Mouse (Mus musculus): Measurements from ENCODE around the gene Cldnd2. TPM values are rescaled to one million over a fixed set of nuclear protein-coding genes. Genes with fewer than 3 reads are reported as not detected.

Gene Cldnd2
- polyA plus RNA-seq, 1 experiment from 2014 or later = not detected

GRCm38 (mm10) chr7:43452609-43453008, 12.0 kb downstream of the Cldnd2 start:
- no peak overlapping the region for H3K9ac ChIP-seq (replicated peaks; ENCODE audit: low read depth, low read length)
- no peak overlapping the region for H3K4me3 ChIP-seq (ENCODE audit: low read depth, low read length)
- peaks cover 21% of the 10 kb centered on the region for H3K36me3 ChIP-seq (ENCODE audit: control insufficient read depth, insufficient read depth, low read length)
- H3K4me2 ChIP-seq (replicated peaks; ENCODE audit: low read depth, low read length) = no peak overlapping the region
- H3K4me1 ChIP-seq (ENCODE audit: control insufficient read depth, insufficient read depth, low read length) = no peaks in the 10 kb centered on the region
- 35% methylated on average over 4 of the region's 4 CpGs for WGBS
- ATAC-seq (ENCODE audit: insufficient number of reproducible peaks, insufficient read depth, low FRiP score, low read depth) = no peak
- H3K9me3 ChIP-seq (ENCODE audit: control insufficient read depth, low read depth, low read length) = no peaks in the 10 kb centered on the region
- H3K27me3 ChIP-seq (ENCODE audit: control insufficient read depth, insufficient read depth, low read length) = no peaks in the 10 kb centered on the region
- H3K27ac ChIP-seq (ENCODE audit: low read length) = no peak overlapping the region

- 85% methylated on average over 14 of the region's 14 CpGs for WGBS
- no peak overlapping the region for H3K4me3 ChIP-seq (ENCODE audit: low read depth, low read length)
- no peaks in the 10 kb centered on the region for H3K27me3 ChIP-seq (ENCODE audit: control insufficient read depth, insufficient read depth, low read length)
- no peak overlapping the region for H3K9ac ChIP-seq (replicated peaks; ENCODE audit: low read depth, low read length)
- H3K9me3 ChIP-seq (ENCODE audit: control insufficient read depth, low read depth, low read length) = no peaks in the 10 kb centered on the region
- no peaks in the 10 kb centered on the region for H3K4me1 ChIP-seq (ENCODE audit: control insufficient read depth, insufficient read depth, low read length)
- H3K27ac ChIP-seq (ENCODE audit: low read length) = no peak overlapping the region
- no peak for ATAC-seq (ENCODE audit: insufficient number of reproducible peaks, insufficient read depth, low FRiP score, low read depth)
- peaks cover 21% of the 10 kb centered on the region for H3K36me3 ChIP-seq (ENCODE audit: control insufficient read depth, insufficient read depth, low read length)
- no peak overlapping the region for H3K4me2 ChIP-seq (replicated peaks; ENCODE audit: low read depth, low read length)
These were observed 13.2 kb downstream of the Cldnd2 start for GRCm38 (mm10) chr7:43453599-43454355.

GRCm38 (mm10) chr7:43454371-43454770, 13.8 kb downstream of the Cldnd2 start:
- H3K4me1 ChIP-seq (ENCODE audit: control insufficient read depth, insufficient read depth, low read length) = no peaks in the 10 kb centered on the region
- H3K9me3 ChIP-seq (ENCODE audit: control insufficient read depth, low read depth, low read length) = no peaks in the 10 kb centered on the region
- H3K9ac ChIP-seq (replicated peaks; ENCODE audit: low read depth, low read length) = no peak overlapping the region
- peaks cover 21% of the 10 kb centered on the region for H3K36me3 ChIP-seq (ENCODE audit: control insufficient read depth, insufficient read depth, low read length)
- WGBS = 87% methylated on average over 6 of the region's 6 CpGs
- H3K4me3 ChIP-seq (ENCODE audit: low read depth, low read length) = no peak overlapping the region
- H3K4me2 ChIP-seq (replicated peaks; ENCODE audit: low read depth, low read length) = no peak overlapping the region
- H3K27ac ChIP-seq (ENCODE audit: low read length) = no peak overlapping the region
- ATAC-seq (ENCODE audit: insufficient number of reproducible peaks, insufficient read depth, low FRiP score, low read depth) = no peak
- H3K27me3 ChIP-seq (ENCODE audit: control insufficient read depth, insufficient read depth, low read length) = no peaks in the 10 kb centered on the region

GRCm38 (mm10) chr7:43462851-43463250, 22.3 kb downstream of the Cldnd2 start, which contains the start of gene Vsig10l:
Vsig10l (plus strand) TSS chr7:43463151.
- no peak for ATAC-seq (ENCODE audit: insufficient number of reproducible peaks, insufficient read depth, low FRiP score, low read depth)
- Histone ChIP-seq H3K4me3 (ENCODE audit: low read depth, low read length) (no peak within 1 kb of the TSS), H3K27ac (ENCODE audit: low read length) (no peak within 1 kb of the TSS), H3K27me3 (ENCODE audit: control insufficient read depth, insufficient read depth, low read length) (no peaks in the 10 kb centered on the region), H3K36me3 (ENCODE audit: control insufficient read depth, insufficient read depth, low read length) (no peaks in the 10 kb centered on the region), H3K9ac (replicated peaks; ENCODE audit: low read depth, low read length) (no peak within 1 kb of the TSS), H3K9me3 (ENCODE audit: control insufficient read depth, low read depth, low read length) (no peaks in the 10 kb centered on the region), H3K4me1 (ENCODE audit: control insufficient read depth, insufficient read depth, low read length) (no peaks in the 10 kb centered on the region), H3K4me2 (replicated peaks; ENCODE audit: low read depth, low read length) (no peak within 1 kb of the TSS)
- 63% methylated on average over 4 of the region's 4 CpGs for WGBS

GRCm38 (mm10) chr7:43463976-43464375, 23.4 kb downstream of the Cldnd2 start:
- no peak overlapping the region for H3K4me2 ChIP-seq (replicated peaks; ENCODE audit: low read depth, low read length)
- no peak overlapping the region for H3K27ac ChIP-seq (ENCODE audit: low read length)
- 76% methylated on average over 7 of the region's 7 CpGs for WGBS
- H3K36me3 ChIP-seq (ENCODE audit: control insufficient read depth, insufficient read depth, low read length) = no peaks in the 10 kb centered on the region
- no peak overlapping the region for H3K9ac ChIP-seq (replicated peaks; ENCODE audit: low read depth, low read length)
- no peak overlapping the region for H3K4me3 ChIP-seq (ENCODE audit: low read depth, low read length)
- no peaks in the 10 kb centered on the region for H3K27me3 ChIP-seq (ENCODE audit: control insufficient read depth, insufficient read depth, low read length)
- no peaks in the 10 kb centered on the region for H3K4me1 ChIP-seq (ENCODE audit: control insufficient read depth, insufficient read depth, low read length)
- ATAC-seq (ENCODE audit: insufficient number of reproducible peaks, insufficient read depth, low FRiP score, low read depth) = no peak
- no peaks in the 10 kb centered on the region for H3K9me3 ChIP-seq (ENCODE audit: control insufficient read depth, low read depth, low read length)

- Histone ChIP-seq H3K9me3 (ENCODE audit: control insufficient read depth, low read depth, low read length) (no peaks in the 10 kb centered on the region), H3K27me3 (ENCODE audit: control insufficient read depth, insufficient read depth, low read length) (no peaks in the 10 kb centered on the region), H3K4me2 (replicated peaks; ENCODE audit: low read depth, low read length) (peak overlapping the region; percentile 87), H3K4me1 (ENCODE audit: control insufficient read depth, insufficient read depth, low read length) (no peaks in the 10 kb centered on the region), H3K4me3 (ENCODE audit: low read depth, low read length) (peak overlapping the region; percentile 39), H3K36me3 (ENCODE audit: control insufficient read depth, insufficient read depth, low read length) (no peaks in the 10 kb centered on the region), H3K27ac (ENCODE audit: low read length) (no peak overlapping the region), H3K9ac (replicated peaks; ENCODE audit: low read depth, low read length) (no peak overlapping the region)
- WGBS = 6% methylated on average over 35 of the region's 35 CpGs
- no peak for ATAC-seq (ENCODE audit: insufficient number of reproducible peaks, insufficient read depth, low FRiP score, low read depth)
These were observed 24.3 kb downstream of the Cldnd2 start for GRCm38 (mm10) chr7:43464864-43465343.

GRCm38 (mm10) chr7:43465344-43466098, 24.9 kb downstream of the Cldnd2 start:
- Histone ChIP-seq H3K27ac (ENCODE audit: low read length) (no peak overlapping the region), H3K4me3 (ENCODE audit: low read depth, low read length) (peak overlapping the region; percentile 39), H3K27me3 (ENCODE audit: control insufficient read depth, insufficient read depth, low read length) (no peaks in the 10 kb centered on the region), H3K36me3 (ENCODE audit: control insufficient read depth, insufficient read depth, low read length) (no peaks in the 10 kb centered on the region), H3K9me3 (ENCODE audit: control insufficient read depth, low read depth, low read length) (no peaks in the 10 kb centered on the region), H3K9ac (replicated peaks; ENCODE audit: low read depth, low read length) (no peak overlapping the region), H3K4me2 (replicated peaks; ENCODE audit: low read depth, low read length) (peak overlapping the region; percentile 87), H3K4me1 (ENCODE audit: control insufficient read depth, insufficient read depth, low read length) (no peaks in the 10 kb centered on the region)
- peak; percentile 88 for ATAC-seq (ENCODE audit: insufficient number of reproducible peaks, insufficient read depth, low FRiP score, low read depth)
- under 1% methylated on average over 33 of the region's 33 CpGs for WGBS

- peak overlapping the region; percentile 39 for H3K4me3 ChIP-seq (ENCODE audit: low read depth, low read length)
These were observed 25.6 kb downstream of the Cldnd2 start for GRCm38 (mm10) chr7:43466099-43466694.

More at GRCm38 (mm10) chr7:43466099-43466694, 25.6 kb downstream of the Cldnd2 start:
- peak; percentile 64 for ATAC-seq (ENCODE audit: insufficient number of reproducible peaks, insufficient read depth, low FRiP score, low read depth)
- Histone ChIP-seq H3K4me2 (replicated peaks; ENCODE audit: low read depth, low read length) (peak overlapping the region; percentile 87), H3K27me3 (ENCODE audit: control insufficient read depth, insufficient read depth, low read length) (no peaks in the 10 kb centered on the region), H3K36me3 (ENCODE audit: control insufficient read depth, insufficient read depth, low read length) (no peaks in the 10 kb centered on the region), H3K27ac (ENCODE audit: low read length) (no peak overlapping the region), H3K4me1 (ENCODE audit: control insufficient read depth, insufficient read depth, low read length) (no peaks in the 10 kb centered on the region), H3K9me3 (ENCODE audit: control insufficient read depth, low read depth, low read length) (no peaks in the 10 kb centered on the region), H3K9ac (replicated peaks; ENCODE audit: low read depth, low read length) (peak overlapping the region; percentile 30; the same call in 1 of the 2 replicates)
- under 1% methylated on average over 33 of the region's 33 CpGs for WGBS

All from stomach, embryonic 14.5 days (tissue).